Mouse (Mus musculus) heart, adult 8-10 months (tissue): Measurements from ENCODE around the gene Hectd1. TPM values are rescaled to one million over a fixed set of nuclear protein-coding genes. Genes with fewer than 3 reads are reported as not detected.

Experiments used
- DNase-seq: peaks from one replicate; pipeline ENCODE4 v3.0.0; 2022; ENCODE audit warnings: low spot score
- total RNA-seq, 4 experiments: library from RNA; stranded (reverse); gene quantifications; 2 replicates each; pipeline ENCODE4 v1.2.4; 2022

The Hectd1 gene
- total RNA-seq, 4 experiments from 2014 or later, result 77.7 to 80.2 (median 79.4) TPM

DNA sequence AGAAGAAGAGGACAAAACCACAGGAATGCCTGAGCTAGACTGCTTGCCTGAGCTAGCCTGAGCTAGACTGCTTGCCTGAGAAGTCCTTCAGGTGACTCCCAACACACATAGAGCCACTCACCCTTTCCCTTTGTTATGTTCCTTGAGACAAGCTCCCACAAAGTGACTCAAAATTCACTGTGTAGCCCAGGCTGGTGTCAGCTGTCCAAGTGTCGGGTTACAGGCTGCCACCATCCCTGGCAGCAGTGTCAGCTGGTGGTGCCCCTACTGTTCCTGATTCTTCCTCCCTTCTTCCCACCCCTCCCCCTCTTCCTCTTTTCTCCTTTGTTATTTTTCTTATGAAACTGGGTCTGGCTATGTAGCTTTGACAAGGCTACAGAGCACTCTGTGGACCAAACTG, 125.5 kb downstream of the Hectd1 start:
- no peak for DNase-seq

DNA sequence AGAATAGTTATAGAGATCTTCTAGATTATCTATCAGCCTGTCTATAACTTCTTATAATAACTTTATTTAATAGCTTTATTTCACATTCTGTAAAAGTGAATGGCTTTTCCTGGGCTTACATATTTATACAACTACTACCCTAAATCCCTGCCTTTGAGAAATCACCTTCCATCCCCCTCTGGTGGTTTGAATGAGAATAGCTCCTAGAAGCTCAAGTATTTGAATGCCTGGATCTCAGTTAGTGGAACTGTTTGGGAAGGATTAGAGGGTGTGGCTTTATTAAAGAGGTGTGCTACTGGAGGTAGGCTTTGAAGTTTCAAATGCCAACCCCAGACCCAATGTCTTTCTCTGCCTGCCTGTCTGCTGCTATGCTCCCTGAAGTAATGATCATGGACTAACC, 127.6 kb downstream of the Hectd1 start:
- DNase-seq, result no peak

DNA sequence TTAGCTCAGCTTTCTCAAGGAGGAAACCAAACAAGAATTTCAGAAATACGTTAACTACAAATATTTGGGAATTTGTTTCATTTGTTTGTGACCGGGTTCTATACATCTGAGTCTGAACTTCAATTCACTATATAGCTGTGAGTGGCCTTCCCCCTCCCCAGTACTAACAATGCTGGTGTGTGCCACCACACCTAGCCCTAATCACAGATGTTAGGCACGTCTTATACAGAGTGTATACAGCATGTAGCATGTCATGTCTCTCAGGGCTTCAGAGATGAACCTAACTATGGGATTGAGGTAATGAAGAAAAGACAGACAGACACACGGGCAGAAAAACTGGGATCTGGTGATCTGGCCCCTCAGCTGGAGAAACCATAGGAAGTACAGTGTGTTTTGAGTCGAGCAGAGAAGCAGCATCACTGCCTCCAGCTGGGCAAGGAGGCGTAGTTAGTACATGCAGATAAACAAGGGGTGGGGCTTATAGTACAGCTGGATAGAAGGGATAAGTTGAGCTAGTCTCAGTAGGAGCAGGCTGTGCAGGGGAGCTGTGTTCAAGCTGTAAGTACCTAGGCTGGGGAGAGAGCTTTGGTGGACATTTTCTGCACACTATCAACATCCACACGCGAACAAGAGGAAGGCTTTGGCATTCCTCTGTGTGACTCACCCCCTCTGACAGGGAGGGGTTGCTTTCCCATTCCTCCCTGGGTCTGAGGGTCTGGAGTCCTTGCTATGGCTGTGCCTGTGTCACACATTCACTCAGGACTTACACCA, 129.5 kb downstream of the Hectd1 start:
- DNase-seq, result no peak

DNA sequence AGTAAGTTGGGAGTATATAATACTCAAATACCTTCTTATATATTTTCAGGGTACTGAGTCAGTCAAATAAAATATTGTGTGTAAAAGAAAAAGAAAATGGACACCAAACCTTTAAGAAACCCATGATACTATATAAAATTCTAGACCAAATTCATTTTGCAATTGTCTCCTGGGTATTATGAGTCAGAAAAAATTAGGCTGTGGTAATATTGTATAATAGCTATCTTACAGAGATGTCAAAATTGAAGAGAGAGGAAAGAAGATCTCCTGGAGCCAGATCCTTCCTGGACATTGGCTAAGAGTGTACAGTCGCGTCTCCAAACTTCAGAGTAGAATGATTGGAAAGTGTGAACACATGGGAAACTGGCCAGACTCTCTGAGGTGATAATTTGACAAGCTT, 133.2 kb downstream of the Hectd1 start:
- DNase-seq, result no peak

DNA sequence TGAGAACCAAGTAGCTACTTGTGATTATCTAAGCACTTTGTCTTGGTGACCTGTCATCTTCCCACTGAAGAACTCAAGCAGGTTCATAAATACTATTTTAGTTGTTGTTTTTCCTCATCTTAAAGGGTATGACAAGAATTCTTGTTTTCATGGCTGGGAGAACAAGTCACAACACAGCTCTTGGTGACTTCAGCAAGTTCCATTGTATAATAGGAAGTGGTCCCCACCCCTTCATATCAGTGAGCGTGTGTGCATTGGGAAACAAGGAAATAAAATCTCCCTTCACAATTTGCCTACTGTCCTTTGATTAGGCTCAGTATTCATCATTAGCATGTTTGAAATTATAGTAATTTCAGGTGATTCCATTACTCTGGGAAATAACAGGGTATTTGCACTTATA, 134.4 kb downstream of the Hectd1 start:
- no peak for DNase-seq

DNA sequence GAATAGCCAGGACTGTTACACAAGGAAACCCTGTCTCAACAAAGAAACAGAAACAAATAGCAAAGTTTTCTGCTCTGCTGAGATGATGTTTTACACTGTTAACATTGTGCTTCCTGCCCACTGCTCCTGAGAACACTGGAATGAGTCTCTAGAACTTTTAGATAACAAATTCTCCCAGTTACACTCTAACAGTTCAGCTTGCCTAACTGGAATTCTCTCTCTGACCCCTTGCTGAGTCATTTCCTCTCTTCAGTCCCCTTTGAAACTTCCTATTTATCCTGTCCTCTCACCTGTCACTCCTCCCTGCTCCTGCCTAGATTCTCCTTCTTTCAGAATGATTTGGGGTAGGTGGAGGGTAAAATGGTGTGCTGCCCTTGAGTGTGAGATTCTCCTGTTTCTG, 135.2 kb downstream of the Hectd1 start:
- no peak for DNase-seq

Other genes with a start within 250 kb of the Hectd1 start
- under 1 TPM; 0.16 to 0.94 (median 0.27) TPM for gene Coch, start 236.2 kb downstream of the Hectd1 start, total RNA-seq
- gene Ap4s1, start 138.5 kb downstream of the Hectd1 start, total RNA-seq, result 10 to 100 TPM; 53.3 to 65.5 (median 58.8) TPM
- 100 to 1,000 TPM in 2 of 4 experiments, 10 to 100 TPM in 2; 96.2 to 109 (median 103) TPM for gene Strn3, start 137.6 kb downstream of the Hectd1 start, total RNA-seq
- 10 to 100 TPM; 19.0 to 22.5 (median 21.7) TPM for gene Heatr5a, start 141.8 kb upstream of the Hectd1 start, total RNA-seq
- 1 to 10 TPM; 4.1 to 8.3 (median 5.9) TPM for gene Dtd2, start 177.0 kb upstream of the Hectd1 start, total RNA-seq
- not detected for gene Gpr33, start 198.5 kb upstream of the Hectd1 start, total RNA-seq